Mouse (Mus musculus) midbrain, embryonic 15.5 days (tissue): Measurements from ENCODE around the gene Ss18l2. TPM values are rescaled to one million over a fixed set of nuclear protein-coding genes. Genes with fewer than 3 reads are reported as not detected.

Experiments used
- ATAC-seq: fragments of 200-750 bp; cut with Nextera tagmentation; replicated peaks from 2 replicates; pipeline ENCODE4 v1.8.0; 2017; ENCODE audit warnings: moderate TSS enrichment
- H3K27ac ChIP-seq: fragments of 300-500 bp; sonication (generic); 2 replicates; pipeline ENCODE4 v1.5.1; 2015; ENCODE audit warnings: mild to moderate bottlenecking, inconsistent platforms
- H3K27me3 ChIP-seq: fragments of 300-500 bp; sonication (generic); replicated peaks from 2 replicates; pipeline ENCODE4 v1.6.1; 2015; ENCODE audit warnings: inconsistent platforms
- H3K36me3 ChIP-seq: fragments of 300-500 bp; sonication (generic); replicated peaks from 2 replicates; pipeline ENCODE4 v1.6.1; 2015; ENCODE audit warnings: inconsistent platforms
- H3K4me1 ChIP-seq: fragments of 300-500 bp; sonication (generic); 2 replicates; pipeline ENCODE4 v1.6.1; 2015; ENCODE audit warnings: inconsistent platforms
- H3K4me2 ChIP-seq: fragments of 300-500 bp; sonication (generic); 2 replicates; pipeline ENCODE4 v1.6.1; 2015; ENCODE audit warnings: inconsistent platforms, mild to moderate bottlenecking, moderate library complexity
- H3K4me3 ChIP-seq: fragments of 300-500 bp; sonication (generic); 2 replicates; pipeline ENCODE4 v1.5.1; 2015; ENCODE audit warnings: mild to moderate bottlenecking, inconsistent platforms
- H3K9ac ChIP-seq: fragments of 300-500 bp; sonication (generic); 2 replicates; pipeline ENCODE4 v1.6.1; 2015; ENCODE audit warnings: mild to moderate bottlenecking, inconsistent platforms
- H3K9me3 ChIP-seq: fragments of 300-500 bp; sonication (generic); 2 replicates; pipeline ENCODE4 v1.6.1; 2016; ENCODE audit warnings: inconsistent platforms
- WGBS: fragments of 180-500 bp; shearing (Covaris S2); methylation state at CpG from one replicate; pipeline ENCODE4 v1.1.7; 2015; ENCODE audit warnings: mixed read lengths; 5-methylcytosine and 5-hydroxymethylcytosine counted together
- polyA plus RNA-seq: library from polyadenylated mRNA; unstranded; fragments of >200 nt; fragmentation: Nextera tagmentation; extraction: Ambion mirVana; gene quantifications from 2 replicates; pipeline ENCODE4 v1.2.1, GENCODE M21; 2015

Gene Ss18l2
- polyA plus RNA-seq = 139 and 149 TPM in 2 replicates

- Histone ChIP-seq H3K4me2 (peak within 1 kb of the TSS; percentile 79), H3K4me1 (peaks cover 28% of the 10 kb centered on the region), H3K9me3 (no peaks in the 10 kb centered on the region), H3K36me3 (peaks cover 11% of the 10 kb centered on the region; the same call in 1 of the 2 replicates), H3K27me3 (no peaks in the 10 kb centered on the region), H3K9ac (peak within 1 kb of the TSS; percentile 84), H3K27ac (peak within 1 kb of the TSS; percentile 94), H3K4me3 (peak within 1 kb of the TSS; percentile 79)
- WGBS = 5% methylated on average over 37 of the region's 37 CpGs
- ATAC-seq = peak; percentile 96
Measured at GRCm38 (mm10) chr9:121709898-121710583, at the start of gene Ss18l2. Ss18l2 (plus strand) TSS chr9:121710329.

- Histone ChIP-seq H3K4me2 (no peak overlapping the region), H3K27me3 (no peaks in the 10 kb centered on the region), H3K4me1 (no peaks in the 10 kb centered on the region), H3K27ac (no peak overlapping the region), H3K36me3 (no peaks in the 10 kb centered on the region), H3K9me3 (no peaks in the 10 kb centered on the region), H3K4me3 (no peak overlapping the region), H3K9ac (no peak overlapping the region)
- ATAC-seq = no peak
- WGBS = 81% methylated on average over 6 of the region's 6 CpGs
Measured at GRCm38 (mm10) chr9:121663467-121663866, 46.7 kb upstream of the Ss18l2 start.

- WGBS = 87% methylated on average over 5 of the region's 5 CpGs
- ATAC-seq = no peak
- Histone ChIP-seq H3K4me3 (no peak overlapping the region), H3K9me3 (no peaks in the 10 kb centered on the region), H3K27me3 (no peaks in the 10 kb centered on the region), H3K36me3 (no peaks in the 10 kb centered on the region), H3K4me2 (no peak overlapping the region), H3K27ac (no peak overlapping the region), H3K9ac (no peak overlapping the region), H3K4me1 (0 out of 2 replicates have a peak, but pooled peaks cover under 1% of the 10 kb centered on the region)
Measured at GRCm38 (mm10) chr9:121664104-121664503, 46.0 kb upstream of the Ss18l2 start.

- Histone ChIP-seq H3K4me1 (peaks cover 11% of the 10 kb centered on the region), H3K4me2 (no peak overlapping the region), H3K36me3 (no peaks in the 10 kb centered on the region), H3K9ac (no peak overlapping the region), H3K27me3 (0 out of 2 replicates have a peak, but pooled peaks cover 6% of the 10 kb centered on the region), H3K9me3 (no peaks in the 10 kb centered on the region), H3K4me3 (no peak overlapping the region), H3K27ac (no peak overlapping the region; the same call in 1 of the 2 replicates)
- 63% methylated on average over 16 of the region's 16 CpGs for WGBS
- ATAC-seq = no peak
Measured at GRCm38 (mm10) chr9:121666957-121667630, 43.0 kb upstream of the Ss18l2 start.

- Histone ChIP-seq H3K4me1 (peaks cover 11% of the 10 kb centered on the region), H3K36me3 (no peaks in the 10 kb centered on the region), H3K27me3 (0 out of 2 replicates have a peak, but pooled peaks cover 6% of the 10 kb centered on the region), H3K27ac (no peak overlapping the region), H3K4me3 (no peak overlapping the region), H3K4me2 (no peak overlapping the region), H3K9me3 (no peaks in the 10 kb centered on the region), H3K9ac (no peak overlapping the region)
- 61% methylated on average over 11 of the region's 11 CpGs for WGBS
- no peak for ATAC-seq
Measured at GRCm38 (mm10) chr9:121667822-121668221, 42.3 kb upstream of the Ss18l2 start.

- peak overlapping the region; percentile 43 for H3K9ac ChIP-seq
- 0 out of 2 replicates have a peak, but pooled peaks cover 6% of the 10 kb centered on the region for H3K27me3 ChIP-seq
- WGBS = under 1% methylated on average over 28 of the region's 28 CpGs
- H3K36me3 ChIP-seq = no peaks in the 10 kb centered on the region
- peak overlapping the region; percentile 76 for H3K4me2 ChIP-seq
- peak overlapping the region; percentile 42 for H3K4me3 ChIP-seq
- peak; percentile 76 for ATAC-seq
- H3K4me1 ChIP-seq = peaks cover 11% of the 10 kb centered on the region
- H3K9me3 ChIP-seq = no peaks in the 10 kb centered on the region
- no peak overlapping the region for H3K27ac ChIP-seq
Measured at GRCm38 (mm10) chr9:121669348-121669791, 40.8 kb upstream of the Ss18l2 start.

GRCm38 (mm10) chr9:121671300-121671699, 38.8 kb upstream of the Ss18l2 start:
- Histone ChIP-seq H3K27me3 (0 out of 2 replicates have a peak, but pooled peaks cover 6% of the 10 kb centered on the region), H3K36me3 (no peaks in the 10 kb centered on the region), H3K9ac (no peak overlapping the region), H3K9me3 (no peaks in the 10 kb centered on the region), H3K4me3 (no peak overlapping the region), H3K4me2 (no peak overlapping the region), H3K27ac (no peak overlapping the region), H3K4me1 (peaks cover 11% of the 10 kb centered on the region)
- 18% methylated on average over 7 of the region's 7 CpGs for WGBS
- no peak for ATAC-seq

GRCm38 (mm10) chr9:121672311-121672710, 37.8 kb upstream of the Ss18l2 start:
- 71% methylated on average over 5 of the region's 5 CpGs for WGBS

GRCm38 (mm10) chr9:121673716-121674115, 36.4 kb upstream of the Ss18l2 start:
- no peak overlapping the region for H3K27ac ChIP-seq
- H3K9ac ChIP-seq = no peak overlapping the region
- H3K4me3 ChIP-seq = no peak overlapping the region
- no peaks in the 10 kb centered on the region for H3K36me3 ChIP-seq
- no peaks in the 10 kb centered on the region for H3K9me3 ChIP-seq
- WGBS = 89% methylated on average over 5 of the region's 5 CpGs
- 0 out of 2 replicates have a peak, but pooled peaks cover 6% of the 10 kb centered on the region for H3K27me3 ChIP-seq
- no peak for ATAC-seq
- peaks cover 11% of the 10 kb centered on the region for H3K4me1 ChIP-seq
- no peak overlapping the region for H3K4me2 ChIP-seq

More at GRCm38 (mm10) chr9:121672311-121672710, 37.8 kb upstream of the Ss18l2 start:
- no peak for ATAC-seq
- Histone ChIP-seq H3K4me1 (peaks cover 11% of the 10 kb centered on the region), H3K27me3 (0 out of 2 replicates have a peak, but pooled peaks cover 6% of the 10 kb centered on the region), H3K36me3 (no peaks in the 10 kb centered on the region), H3K4me2 (no peak overlapping the region), H3K4me3 (no peak overlapping the region), H3K9ac (no peak overlapping the region), H3K27ac (no peak overlapping the region), H3K9me3 (no peaks in the 10 kb centered on the region)

GRCm38 (mm10) chr9:121675011-121675410, 35.1 kb upstream of the Ss18l2 start:
- no peak overlapping the region for H3K27ac ChIP-seq
- H3K4me2 ChIP-seq = no peak overlapping the region
- ATAC-seq = no peak
- no peak overlapping the region for H3K4me3 ChIP-seq
- 0 out of 2 replicates have a peak, but pooled peaks cover 6% of the 10 kb centered on the region for H3K27me3 ChIP-seq
- peaks cover 1% of the 10 kb centered on the region; the same call in 1 of the 2 replicates for H3K4me1 ChIP-seq
- WGBS = 86% methylated on average over 9 of the region's 9 CpGs
- H3K9me3 ChIP-seq = no peaks in the 10 kb centered on the region
- no peaks in the 10 kb centered on the region for H3K36me3 ChIP-seq
- H3K9ac ChIP-seq = no peak overlapping the region

GRCm38 (mm10) chr9:121675556-121675955, 34.6 kb upstream of the Ss18l2 start:
- Histone ChIP-seq H3K9me3 (no peaks in the 10 kb centered on the region), H3K27ac (no peak overlapping the region), H3K36me3 (no peaks in the 10 kb centered on the region), H3K4me1 (no peaks in the 10 kb centered on the region), H3K27me3 (0 out of 2 replicates have a peak, but pooled peaks cover 1% of the 10 kb centered on the region), H3K4me2 (no peak overlapping the region), H3K4me3 (no peak overlapping the region), H3K9ac (no peak overlapping the region)
- no peak for ATAC-seq
- WGBS = 94% methylated on average over 2 of the region's 2 CpGs

GRCm38 (mm10) chr9:121677069-121677468, 33.1 kb upstream of the Ss18l2 start:
- ATAC-seq = no peak

More at GRCm38 (mm10) chr9:121677069-121677468, 33.1 kb upstream of the Ss18l2 start:
- H3K9me3 ChIP-seq = no peaks in the 10 kb centered on the region
- H3K27me3 ChIP-seq = no peaks in the 10 kb centered on the region
- 0 out of 2 replicates have a peak, but pooled peaks cover 8% of the 10 kb centered on the region for H3K36me3 ChIP-seq
- H3K4me2 ChIP-seq = no peak overlapping the region
- no peak overlapping the region for H3K27ac ChIP-seq
- H3K4me1 ChIP-seq = no peaks in the 10 kb centered on the region
- H3K9ac ChIP-seq = no peak overlapping the region
- whole genome bisulfite sequencing = 86% methylated on average over 4 of the region's 4 CpGs
- H3K4me3 ChIP-seq = no peak overlapping the region
